Mouse (Mus musculus) small intestine, adult 2 months (tissue): Measurements from ENCODE around the gene Gpatch2. TPM values are rescaled to one million over a fixed set of nuclear protein-coding genes. Genes with fewer than 3 reads are reported as not detected.
A peak's percentile ranks its signal among the peaks of the same experiment; 100 is the strongest.

Source experiments
- H3K27ac ChIP-seq: fragments of 200-500 bp; 2 replicates; pipeline ENCODE4 v1.5.1; 2012; ENCODE audit warnings: low read depth, low read length, control low read depth, inconsistent platforms; ENCODE audit not compliant: insufficient read depth
- H3K27me3 ChIP-seq: fragments of 200-500 bp; 2 replicates; pipeline ENCODE4 v1.6.1; 2012; ENCODE audit warnings: mild to moderate bottlenecking, moderate library complexity, low read length, inconsistent platforms; ENCODE audit not compliant: control insufficient read depth, insufficient read depth
- H3K36me3 ChIP-seq: fragments of 200-500 bp; 2 replicates; pipeline ENCODE4 v1.6.1; 2012; ENCODE audit warnings: mild to moderate bottlenecking, low read length, control low read depth, inconsistent platforms; ENCODE audit not compliant: control insufficient read depth, insufficient read depth
- H3K4me1 ChIP-seq: fragments of 200-500 bp; 2 replicates; pipeline ENCODE4 v1.6.1; 2012; ENCODE audit warnings: low read length, inconsistent platforms, mixed read lengths; ENCODE audit not compliant: control insufficient read depth, insufficient read depth, insufficient read length
- H3K4me3 ChIP-seq: fragments of 200-500 bp; 2 replicates; pipeline ENCODE4 v1.5.1; 2012; ENCODE audit warnings: low read depth, mild to moderate bottlenecking, control low read depth, inconsistent platforms, low read length, moderate library complexity
- CTCF ChIP-seq: fragments of 200-500 bp; IDR thresholded peaks from 2 replicates; pipeline ENCODE4 v1.5.1; 2012; ENCODE audit warnings: low read depth, mild to moderate bottlenecking, control low read depth, inconsistent platforms, low read length, moderate library complexity, mixed read lengths; ENCODE audit not compliant: insufficient replicate concordance, insufficient read length; ENCODE audit errors: extremely low read depth
- POLR2A ChIP-seq: fragments of 200-500 bp; IDR thresholded peaks from 2 replicates; pipeline ENCODE4 v1.6.1; 2012; ENCODE audit warnings: low read depth, mild to moderate bottlenecking, control low read depth, inconsistent platforms, low read length, moderate library complexity
- WGBS: fragments of 180-500 bp; shearing (Covaris S2); methylation state at CpG from one replicate; pipeline ENCODE4 v1.1.7; 2018; 5-methylcytosine and 5-hydroxymethylcytosine counted together
- polyA plus RNA-seq: library from polyadenylated mRNA; depleted of rRNA; stranded (reverse); fragments of >200 nt; gene quantifications from 2 replicates; pipeline ENCODE4 v1.2.3, GENCODE M21; 2012

The Gpatch2 gene
- polyA plus RNA-seq, 1 experiment, result 6.7 TPM

GRCm38 (mm10) chr1:187321814-187322213 is 106.5 kb downstream of the Gpatch2 start:
- 56% methylated on average over 3 of the region's 3 CpGs for WGBS
- peaks cover 23% of the 10 kb centered on the region for H3K36me3 ChIP-seq
- no peaks in the 10 kb centered on the region for H3K27me3 ChIP-seq
- H3K27ac ChIP-seq, result no peak overlapping the region
- H3K4me3 ChIP-seq, result no peak overlapping the region
- no peaks in the 10 kb centered on the region for H3K4me1 ChIP-seq
- TF ChIP-seq POLR2A (no peak), CTCF (no peak)

- Histone ChIP-seq H3K4me3 (no peak overlapping the region), H3K4me1 (no peaks in the 10 kb centered on the region), H3K36me3 (peaks cover 28% of the 10 kb centered on the region), H3K27ac (no peak overlapping the region), H3K27me3 (no peaks in the 10 kb centered on the region)
- WGBS, result 66% methylated on average over 8 of the region's 8 CpGs
- TF ChIP-seq CTCF (no peak), POLR2A (no peak)
These were observed 107.3 kb downstream of the Gpatch2 start for GRCm38 (mm10) chr1:187322505-187323208.

GRCm38 (mm10) chr1:187323209-187323589 is 107.9 kb downstream of the Gpatch2 start:
- TF ChIP-seq CTCF (no peak), POLR2A (no peak)
- Histone ChIP-seq H3K4me1 (no peaks in the 10 kb centered on the region), H3K4me3 (no peak overlapping the region), H3K27me3 (no peaks in the 10 kb centered on the region), H3K27ac (no peak overlapping the region), H3K36me3 (peaks cover 29% of the 10 kb centered on the region)
- WGBS, result 79% methylated on average over 1 of the region's 1 CpGs

GRCm38 (mm10) chr1:187342551-187342950 is 127.2 kb downstream of the Gpatch2 start:
- 85% methylated on average over 2 of the region's 2 CpGs for WGBS
- H3K27ac ChIP-seq, result no peak overlapping the region
- H3K4me1 ChIP-seq, result no peaks in the 10 kb centered on the region
- no peak for TF ChIP-seq POLR2A
- TF ChIP-seq CTCF, result no peak
- H3K36me3 ChIP-seq, result peaks cover 16% of the 10 kb centered on the region
- H3K4me3 ChIP-seq, result no peak overlapping the region
- no peaks in the 10 kb centered on the region for H3K27me3 ChIP-seq

GRCm38 (mm10) chr1:187345156-187345555 is 129.8 kb downstream of the Gpatch2 start:
- no peaks in the 10 kb centered on the region for H3K27me3 ChIP-seq
- peaks cover 27% of the 10 kb centered on the region for H3K36me3 ChIP-seq
- no peak overlapping the region for H3K4me3 ChIP-seq
- TF ChIP-seq CTCF (no peak), POLR2A (no peak)
- H3K27ac ChIP-seq, result no peak overlapping the region
- H3K4me1 ChIP-seq, result no peaks in the 10 kb centered on the region
- 94% methylated on average over 5 of the region's 5 CpGs for WGBS

- TF ChIP-seq CTCF (no peak), POLR2A (no peak)
- H3K27me3 ChIP-seq, result no peaks in the 10 kb centered on the region
- H3K4me3 ChIP-seq, result no peak overlapping the region
- no peaks in the 10 kb centered on the region for H3K4me1 ChIP-seq
- 0 out of 2 replicates have a peak overlapping the region, but pooled peaks have one; percentile 19 for H3K27ac ChIP-seq
- peaks cover 27% of the 10 kb centered on the region for H3K36me3 ChIP-seq
- 91% methylated on average over 11 of the region's 11 CpGs for WGBS
These were observed 131.6 kb downstream of the Gpatch2 start for GRCm38 (mm10) chr1:187346923-187347322.

GRCm38 (mm10) chr1:187347606-187348005 is 132.3 kb downstream of the Gpatch2 start:
- TF ChIP-seq CTCF (no peak), POLR2A (no peak)
- no peak overlapping the region for H3K27ac ChIP-seq
- peaks cover 26% of the 10 kb centered on the region for H3K36me3 ChIP-seq
- 96% methylated on average over 6 of the region's 6 CpGs for WGBS
- H3K27me3 ChIP-seq, result no peaks in the 10 kb centered on the region
- no peaks in the 10 kb centered on the region for H3K4me1 ChIP-seq
- no peak overlapping the region for H3K4me3 ChIP-seq
